Mouse (Mus musculus): ENCODE data around the gene Cilp2.

DNA sequence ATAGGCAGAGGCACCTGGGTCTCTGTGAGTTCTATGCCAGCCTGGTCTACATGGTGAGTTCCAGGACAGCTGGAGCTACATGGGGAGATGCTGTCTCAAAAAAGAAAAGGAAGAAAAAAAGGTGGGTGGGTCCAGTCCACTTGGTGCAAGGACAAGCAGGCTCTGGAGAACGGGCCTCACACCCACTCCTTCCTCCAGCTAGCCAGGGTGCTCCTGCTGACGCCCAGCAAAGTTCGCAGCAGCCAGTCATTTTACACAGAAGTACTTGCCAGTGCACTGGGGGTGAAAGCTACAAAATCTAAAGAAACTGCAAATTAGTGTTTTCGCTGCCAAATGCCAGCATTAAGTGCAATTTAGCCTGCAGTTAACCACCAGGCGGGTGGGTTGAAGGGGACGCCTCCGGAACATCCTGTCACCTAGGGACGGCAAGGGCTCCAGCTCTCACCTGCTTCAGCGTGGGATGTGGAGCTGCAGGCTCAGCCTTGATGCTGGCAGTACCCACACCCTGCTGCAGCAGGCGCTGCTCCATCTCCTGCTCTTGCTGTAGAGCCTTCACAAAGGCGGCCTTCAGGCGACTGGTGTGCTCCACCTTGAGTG is 25.1 kb upstream of the Cilp2 start:
- TF ChIP-seq CTCF (IDR thresholded peaks at IDR 0.05; ENCODE audit: borderline replicate concordance, control insufficient read depth, extremely low read depth, insufficient read depth, low read length, poor library complexity) = no peak
- TF ChIP-seq POLR2A (IDR thresholded peaks at IDR 0.05; ENCODE audit: control insufficient read depth, extremely low read depth, insufficient read depth, low read length, poor library complexity) = no peak

All from thymus, adult 2 months (tissue).